Mouse (Mus musculus) fat pad, adult 2 months (tissue): ENCODE results near the gene Fam53b.

Source experiments
- DNase-seq: peaks from one replicate; pipeline ENCODE4 v3.0.0-alpha.2; 2011; ENCODE audit warnings: low read depth, low spot score; ENCODE audit errors: extremely low read depth

The Fam53b gene

GRCm38 (mm10) chr7:132767999-132768370, 45.7 kb downstream of the Fam53b start:
- DNase-seq = no peak

- no peak for DNase-seq
These were observed 46.3 kb downstream of the Fam53b start for GRCm38 (mm10) chr7:132767233-132767998.

- DNase-seq = no peak
These were observed 47.3 kb downstream of the Fam53b start for GRCm38 (mm10) chr7:132766235-132766871.

- no peak for DNase-seq
These were observed 48.0 kb downstream of the Fam53b start for GRCm38 (mm10) chr7:132765629-132766186.

- DNase-seq = no peak
These were observed 48.7 kb downstream of the Fam53b start for GRCm38 (mm10) chr7:132764896-132765491.

- no peak for DNase-seq
These were observed 49.4 kb downstream of the Fam53b start for GRCm38 (mm10) chr7:132764314-132764713.

GRCm38 (mm10) chr7:132763911-132764310, 49.8 kb downstream of the Fam53b start:
- no peak for DNase-seq

GRCm38 (mm10) chr7:132763351-132763750, 50.3 kb downstream of the Fam53b start:
- DNase-seq = no peak

GRCm38 (mm10) chr7:132761409-132761808, 52.3 kb downstream of the Fam53b start:
- no peak for DNase-seq

GRCm38 (mm10) chr7:132760589-132761180, 53.0 kb downstream of the Fam53b start:
- no peak for DNase-seq

- DNase-seq = no peak
These were observed 53.8 kb downstream of the Fam53b start for GRCm38 (mm10) chr7:132759926-132760325.

GRCm38 (mm10) chr7:132759405-132759891, 54.2 kb downstream of the Fam53b start:
- no peak for DNase-seq

GRCm38 (mm10) chr7:132758875-132759274, 54.8 kb downstream of the Fam53b start:
- DNase-seq = no peak

- DNase-seq = no peak
These were observed 57.4 kb downstream of the Fam53b start for GRCm38 (mm10) chr7:132756325-132756724.

GRCm38 (mm10) chr7:132754389-132754750, 59.3 kb downstream of the Fam53b start:
- no peak for DNase-seq

- no peak for DNase-seq
These were observed 59.9 kb downstream of the Fam53b start for GRCm38 (mm10) chr7:132753518-132754388.

GRCm38 (mm10) chr7:132751716-132752115, 62.0 kb downstream of the Fam53b start:
- no peak for DNase-seq

- no peak for DNase-seq
These were observed 64.2 kb downstream of the Fam53b start for GRCm38 (mm10) chr7:132749504-132749903.

GRCm38 (mm10) chr7:132748076-132748769, 65.5 kb downstream of the Fam53b start:
- no peak for DNase-seq

- DNase-seq = no peak
These were observed 66.6 kb downstream of the Fam53b start for GRCm38 (mm10) chr7:132747096-132747495.
